ENCODE assay signal across 7 mouse cellular contexts in the genomic region with DNA sequence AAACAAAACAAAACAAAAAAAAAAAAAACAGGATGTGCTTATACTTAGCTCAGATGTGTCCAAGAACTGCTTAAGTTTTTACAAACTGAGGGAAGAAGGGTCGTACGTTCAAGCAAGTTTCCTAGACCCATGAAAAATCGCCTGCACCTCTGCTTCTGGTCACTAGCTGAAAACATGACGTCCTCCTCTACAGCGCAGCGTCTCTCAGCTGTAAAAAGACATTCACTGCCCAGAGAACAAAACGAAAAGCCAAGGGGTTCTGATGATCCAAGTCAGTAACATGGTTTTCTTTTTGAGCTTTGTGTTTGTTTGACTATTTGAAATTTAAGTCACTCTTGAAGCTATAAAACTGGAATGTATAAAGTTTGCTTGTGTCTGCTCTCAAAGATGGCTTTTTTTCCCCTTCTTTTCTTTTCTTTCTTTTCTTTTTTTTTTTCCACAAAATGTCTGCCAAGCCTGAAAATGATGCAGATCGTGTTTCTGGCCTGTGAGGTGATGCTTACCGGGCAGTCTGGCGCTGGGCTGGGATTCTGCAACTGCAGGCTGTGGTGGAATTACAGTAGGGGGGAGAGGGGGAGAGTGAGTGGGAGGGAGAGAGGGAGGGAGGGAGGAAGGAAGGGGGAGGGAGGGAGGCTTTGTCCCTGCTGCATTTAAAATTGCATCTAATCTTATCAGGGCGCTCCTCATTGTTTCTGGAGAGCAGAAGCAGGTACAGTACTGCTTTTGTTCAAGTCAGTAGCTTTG.
DNase-seq lines count a peak whose midpoint lies in the region; ATAC-seq and TF ChIP-seq lines count a peak whose summit lies in the region.

No protein-coding gene starts in this region.

- 4% methylated on average over 11 of the region's 11 CpGs for WGBS in lung, postnatal 0 days
- WGBS in lung, adult 2 months: 5% methylated on average over 11 of the region's 11 CpGs
- 3% methylated on average over 11 of the region's 11 CpGs for WGBS in forebrain, embryonic 11.5 days

- ATAC-seq in lung, postnatal 0 days: no peak
- peak; percentile 93 for ATAC-seq in forebrain, embryonic 11.5 days (replicated peaks; ENCODE audit: low FRiP score)

- H3K4me1 ChIP-seq in lung, postnatal 0 days (ENCODE audit: insufficient read depth, low read depth, low read length): no peaks in the 10 kb centered on the region
- no peaks in the 10 kb centered on the region for H3K4me1 ChIP-seq in lung, adult 2 months (ENCODE audit: control insufficient read depth, insufficient read depth, low read length)
- no peaks in the 10 kb centered on the region for H3K4me1 ChIP-seq in forebrain, embryonic 11.5 days (replicated peaks; ENCODE audit: control insufficient read depth, insufficient read depth, low read length)

- no peaks in the 10 kb centered on the region for H3K27me3 ChIP-seq in lung, postnatal 0 days (replicated peaks; ENCODE audit: insufficient read depth, low read length)
- H3K27me3 ChIP-seq in forebrain, embryonic 11.5 days (ENCODE audit: control insufficient read depth, insufficient read depth, low read length): no peaks in the 10 kb centered on the region

- peak; percentile 10 for DNase-seq in lung, postnatal 0 days (ENCODE audit: low spot score)
- no peak for DNase-seq in lung, adult 2 months
- DNase-seq in forebrain, embryonic 11.5 days (ENCODE audit: low spot score): peak; percentile 61
- DNase-seq in liver: peak; percentile 6
- DNase-seq in yolk sac, embryonic 10.5 days (ENCODE audit: low spot score): peak; percentile 8
- no peak for DNase-seq in layer of hippocampus, postnatal 36 days
- no peak for DNase-seq in left cerebral cortex, postnatal 36 days (ENCODE audit: low spot score in 2 of 2)

- intact Hi-C loops in left cerebral cortex, postnatal 36 days (cut with DNase I): no loop called here

- TF ChIP-seq EP300 in lung, postnatal 0 days (IDR thresholded peaks at IDR 0.05): no peak

- H3K36me3 ChIP-seq in lung, postnatal 0 days (ENCODE audit: insufficient read depth, low read length): no peaks in the 10 kb centered on the region
- H3K36me3 ChIP-seq in forebrain, embryonic 11.5 days (ENCODE audit: control insufficient read depth, insufficient read depth, low read length): no peaks in the 10 kb centered on the region

- H3K9me3 ChIP-seq in lung, postnatal 0 days (ENCODE audit: low read length): no peaks in the 10 kb centered on the region
- no peaks in the 10 kb centered on the region for H3K9me3 ChIP-seq in forebrain, embryonic 11.5 days (ENCODE audit: control insufficient read depth, low read length)

- no peak for TF ChIP-seq POLR2A in lung, adult 2 months (IDR thresholded peaks at IDR 0.05; ENCODE audit: borderline replicate concordance, extremely low read depth, low read depth, low read length)

- TF ChIP-seq CTCF in lung, postnatal 0 days (IDR thresholded peaks at IDR 0.05): no peak
- no peak for TF ChIP-seq CTCF in lung, adult 2 months (IDR thresholded peaks at IDR 0.05; ENCODE audit: insufficient read depth, low read length)

- no peak overlapping the region for H3K27ac ChIP-seq in lung, postnatal 0 days (ENCODE audit: low read length)
- H3K27ac ChIP-seq in forebrain, embryonic 11.5 days (ENCODE audit: low read depth, low read length): no peak overlapping the region

- H3K4me3 ChIP-seq in lung, postnatal 0 days (ENCODE audit: low read depth, low read length): no peak overlapping the region
- no peak overlapping the region for H3K4me3 ChIP-seq in lung, adult 2 months (replicated peaks; ENCODE audit: extremely low read depth, low read depth, low read length)
- H3K4me3 ChIP-seq in forebrain, embryonic 11.5 days (ENCODE audit: low read depth, low read length): no peak overlapping the region; the same call in 1 of the 2 replicates

- H3K9ac ChIP-seq in lung, postnatal 0 days (replicated peaks; ENCODE audit: low read depth): no peak overlapping the region
- H3K9ac ChIP-seq in forebrain, embryonic 11.5 days (ENCODE audit: low read length): peak overlapping the region; percentile 51; the same call in 1 of the 2 replicates

- H3K4me2 ChIP-seq in lung, postnatal 0 days (replicated peaks; ENCODE audit: low read depth, low read length): peak overlapping the region; percentile 33; the same call in 1 of the 2 replicates
- peak overlapping the region; percentile 45; the same call in 1 of the 2 replicates for H3K4me2 ChIP-seq in forebrain, embryonic 11.5 days (ENCODE audit: low read depth, low read length, severe bottlenecking)

Comparison
In these comparisons a context has a peak if more than half of its experiments do, and no peak if none do; other contexts are left out.
1. DNase-seq: peak in lung, postnatal 0 days (single experiment), forebrain, embryonic 11.5 days (single experiment), liver (single experiment) and yolk sac, embryonic 10.5 days (single experiment); none in lung, adult 2 months (single experiment), layer of hippocampus, postnatal 36 days (0 of 2) and left cerebral cortex, postnatal 36 days (0 of 2).